Mouse (Mus musculus) fibroblast of lung, adult 2 months (primary cell): ENCODE data around the gene C8a.

Source experiments
- DNase-seq: peaks from one replicate; pipeline ENCODE4 v3.0.0-alpha.2; 2011; ENCODE audit warnings: low read depth

C8a gene

DNA sequence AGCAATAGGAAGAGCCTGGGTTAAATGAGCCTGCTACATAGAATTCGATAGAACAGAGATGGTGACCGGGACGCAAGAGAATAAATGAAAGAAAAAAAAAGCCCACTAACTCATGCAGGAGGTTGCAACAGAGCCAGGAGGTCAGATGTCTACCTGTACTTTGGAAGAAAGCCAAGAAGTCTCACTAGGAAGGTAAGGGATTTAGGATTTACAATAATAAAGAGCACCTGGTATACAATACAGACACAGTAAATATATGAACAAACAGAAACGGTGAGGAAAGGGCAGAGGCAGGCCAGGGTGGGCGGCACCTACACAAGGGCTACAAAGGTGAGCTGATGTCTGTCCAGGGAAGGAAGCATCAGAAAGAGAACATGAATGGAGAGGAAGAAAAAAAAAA is 34.0 kb downstream of the C8a start:
- no peak for DNase-seq

DNA sequence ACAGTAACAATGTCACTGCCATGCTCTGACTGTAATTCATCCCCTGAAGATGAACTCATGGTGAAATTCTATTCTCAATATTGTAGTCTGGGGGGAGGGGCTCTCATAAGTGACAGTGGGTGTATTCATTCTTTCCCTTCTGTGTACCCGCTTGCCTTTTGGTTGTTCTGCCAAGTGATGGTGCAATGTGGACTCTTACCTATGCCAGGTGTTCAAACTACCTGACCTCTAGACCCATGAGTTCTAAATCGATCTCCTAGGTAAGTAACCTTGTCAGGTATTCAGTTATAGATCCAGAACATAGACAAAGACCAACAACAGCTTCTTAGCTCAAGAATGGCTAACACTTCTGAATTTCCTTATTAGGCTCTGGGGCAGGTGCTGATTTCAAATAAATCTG is 37.9 kb downstream of the C8a start:
- no peak for DNase-seq

DNA sequence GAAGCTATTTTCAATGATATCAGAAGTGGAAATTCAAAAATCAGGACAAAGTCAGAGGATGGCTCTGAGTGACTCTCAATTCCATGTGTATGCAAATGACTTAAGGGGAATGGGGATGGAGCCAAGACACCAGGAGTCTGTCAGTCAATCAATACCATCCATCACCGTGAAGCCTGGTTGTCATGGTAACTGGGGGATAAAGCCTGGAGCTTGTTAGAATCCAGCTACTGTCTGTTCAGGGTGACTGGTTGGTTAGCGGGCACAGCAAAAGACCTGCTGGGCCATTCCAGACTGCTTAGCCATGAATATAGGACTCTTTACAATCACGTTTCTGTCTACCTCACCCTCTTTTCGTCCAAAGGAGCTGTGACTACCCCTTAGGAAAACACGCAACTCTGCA is 41.1 kb downstream of the C8a start:
- no peak for DNase-seq

DNA sequence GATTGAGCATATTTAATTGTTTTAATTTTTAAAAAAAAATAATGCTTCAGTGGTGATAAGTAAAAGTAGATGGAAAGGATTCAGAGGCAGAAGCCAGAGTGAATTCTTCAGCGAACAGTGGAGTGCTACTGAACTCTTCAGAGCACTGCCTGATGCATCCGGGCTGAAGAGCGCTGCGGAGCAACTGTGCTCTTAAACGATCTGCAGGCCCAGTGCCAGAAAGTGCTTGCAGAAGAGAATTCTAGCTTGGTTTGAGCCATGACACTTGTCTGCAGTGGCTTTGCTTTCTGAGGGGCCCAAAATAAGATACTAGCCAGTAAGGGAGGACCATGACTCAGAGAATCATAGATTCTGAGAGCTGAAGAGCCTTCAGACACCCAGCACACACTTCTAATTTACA is 47.3 kb downstream of the C8a start:
- no peak for DNase-seq

DNA sequence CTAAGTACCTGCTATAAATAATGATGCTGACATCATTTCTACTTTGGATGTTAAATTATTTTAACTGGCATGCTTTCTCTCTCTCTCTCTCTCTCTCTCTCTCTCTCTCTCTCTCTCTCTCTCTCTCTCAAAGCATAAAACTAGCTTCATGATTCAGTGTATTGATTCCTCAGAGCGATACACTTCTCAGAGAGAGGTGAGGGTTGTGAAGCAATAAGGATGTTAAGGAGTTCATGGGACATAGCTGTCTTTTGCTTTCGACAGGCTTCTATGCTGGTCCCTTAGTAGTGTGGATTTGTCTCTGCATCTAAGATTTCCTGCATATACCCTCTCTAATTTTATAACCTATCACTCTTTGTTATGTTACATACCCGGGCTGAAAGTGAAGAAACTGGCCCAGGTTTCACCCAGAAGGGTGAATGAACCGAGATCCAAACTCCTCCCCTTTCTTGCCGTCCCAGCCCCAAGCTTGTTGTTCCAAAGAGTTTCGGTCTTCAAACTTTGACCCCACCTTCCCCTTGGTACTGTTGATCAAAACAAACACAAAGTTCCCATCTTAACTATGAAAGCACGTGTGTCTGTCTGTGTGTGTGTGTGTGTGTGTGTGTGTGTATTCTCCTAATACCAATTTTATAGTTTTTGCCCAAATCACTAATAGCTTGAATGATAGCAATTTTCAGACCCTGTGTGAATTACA is 51.7 kb downstream of the C8a start:
- no peak for DNase-seq

DNA sequence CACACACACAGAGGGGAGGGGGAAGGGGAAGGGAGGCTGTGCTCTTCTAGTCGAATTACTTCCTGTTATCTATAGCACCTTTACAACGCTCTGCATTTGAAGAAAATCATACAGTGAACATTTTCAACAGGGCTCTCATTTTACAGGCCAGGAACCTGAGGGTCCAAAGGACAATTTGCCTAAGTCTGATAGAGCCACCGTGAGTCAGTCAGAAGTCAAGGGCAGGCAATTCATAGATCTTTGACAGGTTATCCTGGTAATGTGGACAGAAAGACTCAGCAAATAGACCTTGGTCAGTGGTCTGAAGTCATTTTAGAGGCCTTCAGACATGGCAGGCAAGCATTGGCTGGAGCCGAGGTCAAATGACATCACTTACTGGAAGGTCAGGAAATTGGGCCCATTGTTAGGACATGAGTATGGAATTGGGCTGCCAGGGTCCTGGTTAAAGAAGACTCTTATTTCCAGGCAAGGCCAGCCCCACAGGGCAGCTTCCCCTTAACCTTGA is 52.5 kb downstream of the C8a start:
- DNase-seq: no peak

DNA sequence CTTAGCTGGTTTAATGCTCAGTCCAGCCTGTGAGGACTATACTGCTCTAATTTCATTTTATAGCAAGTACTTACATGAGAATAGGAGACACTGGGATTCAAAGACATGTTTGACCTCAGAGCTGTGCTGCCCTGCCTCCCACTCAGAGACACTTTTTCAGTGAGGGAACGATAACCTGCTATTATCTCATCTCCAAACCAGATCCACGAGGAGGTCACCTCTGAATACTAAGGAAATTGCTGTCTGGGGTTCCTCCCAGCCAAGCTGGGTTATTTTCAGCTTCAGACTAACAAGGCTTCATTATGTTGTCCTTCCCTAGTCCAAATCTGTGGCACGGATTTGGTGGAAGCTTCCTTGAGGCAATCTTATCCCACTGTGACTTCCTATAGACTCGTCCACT is 56.3 kb downstream of the C8a start:
- DNase-seq: no peak

DNA sequence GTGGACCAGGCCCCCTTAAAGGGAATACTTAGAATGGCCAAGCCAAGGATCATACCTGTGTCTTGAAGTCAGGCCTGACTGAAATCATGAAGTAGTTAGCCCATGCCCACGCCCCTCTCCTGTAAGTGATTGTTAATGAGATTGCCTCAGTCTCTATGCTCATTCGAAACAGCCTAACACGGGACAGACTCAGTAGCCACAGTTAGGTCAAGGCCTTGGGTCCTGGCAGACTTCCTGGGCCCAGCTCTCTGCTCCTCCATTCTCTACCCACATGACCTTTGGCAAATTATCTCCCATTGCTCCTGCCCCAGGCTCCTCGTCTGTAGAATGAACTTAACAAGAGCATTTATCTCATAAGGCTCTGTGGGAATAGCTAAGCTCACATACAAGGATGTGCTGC is 57.2 kb downstream of the C8a start:
- no peak for DNase-seq

DNA sequence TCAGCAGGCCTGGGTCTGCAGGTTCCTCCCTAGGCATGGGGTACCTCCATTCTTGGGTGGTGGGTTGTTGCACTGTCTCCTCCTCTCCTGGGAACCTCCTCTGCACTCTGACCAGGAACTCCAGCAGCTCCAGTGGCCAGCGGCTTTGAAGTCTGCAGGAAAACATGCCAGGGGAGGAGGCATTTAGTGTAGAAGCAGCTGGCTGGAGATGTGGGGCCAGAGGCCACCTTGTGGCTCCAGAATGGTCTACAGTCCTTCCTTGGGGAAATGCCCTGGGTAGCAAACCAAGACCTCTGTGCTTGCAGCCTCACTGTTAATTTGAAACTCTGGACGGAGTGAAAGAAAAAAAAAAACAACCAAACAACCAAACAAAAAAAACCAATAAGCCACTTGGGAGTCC is 58.7 kb downstream of the C8a start:
- no peak for DNase-seq

DNA sequence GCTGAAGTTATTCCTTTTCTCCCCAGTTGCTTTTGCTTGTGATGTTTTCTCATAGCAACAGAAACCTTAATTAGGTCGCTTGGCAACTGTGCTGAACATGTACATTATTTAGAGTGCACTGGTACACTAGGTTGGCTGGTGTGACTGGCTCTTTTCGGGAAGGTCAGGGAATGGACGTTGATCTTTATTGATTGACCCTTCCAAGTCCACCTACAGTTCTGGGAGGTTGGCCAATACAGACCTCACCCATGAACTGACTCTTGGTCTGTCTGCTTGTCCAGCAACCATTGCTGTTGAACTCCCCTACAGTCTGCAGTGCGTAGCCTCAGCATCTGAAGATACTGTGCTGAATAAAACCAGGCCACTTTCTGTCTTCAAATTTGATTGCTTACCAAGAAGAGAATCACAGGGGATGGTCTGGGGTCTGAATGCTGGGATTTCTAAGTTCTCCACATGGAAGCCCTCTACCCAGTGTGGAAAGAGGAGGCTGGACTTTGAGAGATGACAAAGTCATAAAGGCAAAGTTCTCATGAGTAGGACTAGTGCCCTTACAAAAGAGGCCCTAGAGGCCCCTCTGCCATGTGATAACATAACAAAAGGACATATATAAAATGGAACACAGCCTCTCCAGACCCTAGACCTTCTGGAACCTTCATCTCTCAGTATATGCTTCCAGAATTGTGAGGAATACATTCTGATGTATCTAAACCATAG is 59.5 kb downstream of the C8a start:
- DNase-seq: no peak

DNA sequence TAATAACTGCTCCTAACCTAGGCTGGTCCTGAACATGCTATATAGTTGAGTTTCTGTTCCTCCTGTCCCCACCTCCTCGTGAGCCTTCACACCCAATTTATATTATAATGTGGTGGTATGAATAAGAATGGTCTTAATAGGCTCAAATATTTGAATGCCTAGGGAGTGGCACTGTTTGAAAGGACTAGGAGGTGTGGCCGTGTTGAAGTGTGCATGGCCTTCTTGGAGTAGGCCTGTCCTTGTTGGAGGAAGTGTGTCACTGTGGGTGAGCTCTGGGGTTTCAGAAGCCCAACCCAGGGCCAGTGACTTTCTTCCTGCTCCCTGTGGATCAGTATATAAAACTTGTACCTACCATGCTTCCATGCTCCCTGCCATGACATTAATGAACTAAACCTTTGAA is 62.6 kb downstream of the C8a start:
- no peak for DNase-seq

DNA sequence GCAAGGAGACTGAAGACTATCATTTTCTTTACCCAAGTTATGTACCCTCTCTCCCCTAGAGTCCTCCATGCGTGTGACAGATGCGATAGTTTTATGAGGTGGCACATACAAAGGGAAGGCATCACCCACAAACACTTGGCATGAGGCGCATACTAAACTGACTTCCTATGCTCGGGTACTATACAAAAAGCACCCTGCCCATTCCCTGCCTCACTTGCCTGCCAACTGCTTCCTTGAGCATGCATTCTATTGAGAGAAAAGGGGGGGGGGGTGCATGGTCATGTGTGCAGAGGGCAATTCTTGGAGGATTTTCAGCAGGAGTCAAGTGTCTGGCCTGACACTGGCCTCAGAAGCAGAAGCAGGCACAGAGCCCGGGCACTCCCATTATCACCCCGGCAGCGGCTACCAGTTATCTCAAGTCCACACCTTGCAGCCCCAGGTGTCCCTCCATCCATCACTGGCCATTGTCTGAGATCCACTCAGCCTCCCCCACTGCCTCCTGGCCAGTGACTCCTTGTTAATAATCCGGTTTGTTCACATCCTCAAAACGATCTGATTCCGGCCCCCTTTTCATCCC is 65.4 kb downstream of the C8a start:
- DNase-seq: no peak

DNA sequence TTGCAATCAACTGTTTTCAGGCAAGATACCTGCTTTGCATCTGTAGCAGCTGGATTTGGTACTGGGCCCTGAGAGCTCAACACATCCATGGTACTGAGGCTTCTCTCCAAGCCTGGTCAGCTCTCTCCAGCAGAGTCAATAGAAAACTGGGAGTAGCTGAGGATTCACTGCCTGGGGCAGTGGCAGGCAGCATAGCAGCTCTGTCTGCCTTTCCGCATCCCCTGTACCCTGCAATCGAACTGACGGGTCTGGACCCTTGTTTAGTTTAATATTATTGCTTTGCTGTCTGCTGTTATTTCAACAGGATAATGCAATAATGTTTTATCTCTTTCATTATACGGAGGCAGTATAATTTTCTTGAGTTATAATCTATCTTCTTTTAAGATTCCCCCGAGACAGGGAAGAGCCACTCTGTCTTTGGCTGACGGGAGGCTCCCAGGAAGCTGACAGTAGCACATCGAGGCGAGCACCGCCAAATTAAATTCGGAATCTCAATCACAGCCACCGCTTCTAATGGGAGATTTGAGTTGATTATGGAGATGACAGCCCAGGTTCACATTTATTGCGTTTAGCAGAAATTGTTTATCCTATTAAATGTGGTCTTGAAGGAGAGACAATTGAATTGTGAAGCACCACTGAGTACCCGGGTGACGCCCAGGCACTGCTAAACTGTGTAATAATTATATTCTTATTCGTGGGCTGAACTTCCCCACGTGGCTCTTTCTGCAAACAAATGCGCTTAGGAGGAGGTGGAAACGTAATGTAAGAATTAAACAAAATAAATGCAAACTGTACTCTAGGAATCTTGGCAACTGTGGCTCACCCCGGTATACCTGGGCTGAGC is 70.6 kb downstream of the C8a start:
- DNase-seq: no peak

DNA sequence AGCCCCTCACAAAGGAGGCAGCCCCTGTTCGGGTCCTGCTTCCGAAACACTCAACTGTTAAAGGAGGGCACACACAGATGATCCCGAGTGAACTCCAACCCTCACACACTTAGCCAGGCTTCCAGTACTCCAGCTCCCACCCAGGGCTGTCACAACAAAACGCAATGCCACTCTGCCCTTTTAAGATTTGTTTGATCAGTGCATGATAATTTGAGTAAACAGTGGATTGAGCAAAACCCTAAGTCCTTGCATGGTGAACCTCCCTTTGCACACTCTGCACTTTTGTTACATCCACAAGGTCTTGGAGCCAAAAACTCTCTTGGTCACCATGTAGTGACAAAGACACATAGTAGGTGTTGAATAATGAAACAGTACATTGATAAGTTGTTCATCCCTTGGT is 72.1 kb downstream of the C8a start:
- DNase-seq: no peak

DNA sequence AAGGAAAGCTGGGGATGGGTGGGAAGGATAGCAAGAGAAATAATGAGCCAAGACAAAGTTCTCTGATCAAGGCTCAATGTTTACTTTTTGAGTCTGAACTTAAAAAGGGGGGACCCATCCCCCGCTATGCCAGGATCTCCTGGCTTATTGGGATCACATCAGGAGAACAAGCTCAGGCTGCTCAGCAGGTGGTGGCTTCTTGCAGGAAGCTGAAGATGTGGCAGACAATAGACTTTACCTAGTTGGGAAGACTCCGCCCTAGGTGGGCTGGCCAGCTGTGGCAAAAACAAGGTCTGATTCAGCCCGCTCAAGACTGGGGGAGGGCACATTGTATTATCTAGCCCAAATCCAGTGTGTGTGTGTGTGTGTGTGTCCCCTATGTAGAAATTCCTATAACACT is 74.6 kb downstream of the C8a start:
- no peak for DNase-seq

DNA sequence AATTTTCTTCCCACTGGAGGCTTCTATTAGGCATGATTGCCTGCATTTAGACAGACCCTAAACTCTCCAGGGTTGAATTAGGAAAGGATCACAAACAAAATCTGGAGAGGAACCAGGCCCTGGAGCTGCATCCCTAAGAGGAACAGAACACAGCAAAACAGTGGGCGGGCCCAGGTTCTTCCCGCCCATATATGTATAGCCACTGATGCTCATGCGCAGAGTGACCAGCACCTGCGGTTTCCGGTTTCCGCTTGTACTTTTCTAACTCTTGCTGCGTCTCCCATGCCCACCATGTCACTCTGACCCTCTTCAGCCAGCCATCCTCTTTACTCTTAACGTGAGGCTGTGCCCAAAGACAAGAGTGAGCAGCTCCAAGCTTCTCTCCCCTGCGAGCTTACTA is 77.2 kb downstream of the C8a start:
- no peak for DNase-seq

DNA sequence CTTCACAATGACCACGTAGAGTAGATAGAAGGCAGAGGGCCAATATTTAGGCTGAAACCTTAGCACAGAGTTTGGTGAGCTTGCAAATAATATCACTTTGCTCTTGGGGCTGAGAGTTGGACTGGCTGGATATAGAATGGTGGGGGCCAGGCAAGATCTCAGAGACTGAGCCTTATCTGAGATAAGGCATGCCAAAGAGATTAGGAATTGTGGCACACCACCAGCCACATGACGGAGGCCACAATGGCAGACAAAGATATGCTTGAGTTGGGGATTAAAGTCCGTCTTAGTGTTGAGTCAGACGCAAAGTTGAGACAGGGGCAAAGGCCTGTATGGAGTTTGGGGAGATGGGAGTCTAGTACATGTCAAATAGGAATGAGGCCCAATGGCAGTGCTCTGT is 84.1 kb downstream of the C8a start:
- no peak for DNase-seq

DNA sequence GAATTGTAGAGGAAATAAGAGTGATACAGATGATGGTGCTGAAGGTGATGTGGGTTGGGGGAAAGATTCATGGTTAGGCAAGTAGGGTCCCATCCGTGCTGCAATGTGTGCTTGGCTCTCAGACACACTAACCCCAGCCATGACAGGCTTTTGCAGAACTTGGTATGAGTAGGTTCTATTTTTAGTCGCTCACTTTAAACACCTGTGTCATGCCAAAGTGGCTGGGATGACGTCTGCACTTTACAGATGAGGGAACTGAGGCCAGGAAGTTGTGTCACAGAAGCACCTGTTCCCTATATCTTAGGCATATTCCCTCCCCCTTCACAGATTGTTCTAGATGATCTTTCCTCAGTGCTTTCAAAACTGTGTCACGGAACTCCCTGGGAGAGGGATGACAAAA is 93.9 kb downstream of the C8a start:
- DNase-seq: no peak

DNA sequence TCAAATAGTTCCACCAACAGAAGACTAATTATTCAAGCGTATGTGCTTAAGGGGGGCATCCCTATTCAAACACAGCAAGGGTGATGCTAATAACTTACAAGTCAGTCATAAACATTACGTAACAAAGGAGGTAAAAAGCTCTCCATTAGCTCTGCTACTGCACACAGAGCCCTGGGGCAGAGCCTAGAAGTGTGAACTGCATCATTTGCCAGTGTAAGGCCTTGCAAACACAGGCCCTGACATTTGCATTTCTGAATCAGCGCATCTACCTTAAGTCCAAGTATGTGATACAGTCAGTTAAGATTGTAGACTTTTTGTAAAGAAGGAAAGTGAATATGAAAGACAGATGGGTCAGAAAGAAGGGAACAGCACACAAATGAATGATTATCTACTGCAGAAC is 94.8 kb downstream of the C8a start:
- no peak for DNase-seq

DNA sequence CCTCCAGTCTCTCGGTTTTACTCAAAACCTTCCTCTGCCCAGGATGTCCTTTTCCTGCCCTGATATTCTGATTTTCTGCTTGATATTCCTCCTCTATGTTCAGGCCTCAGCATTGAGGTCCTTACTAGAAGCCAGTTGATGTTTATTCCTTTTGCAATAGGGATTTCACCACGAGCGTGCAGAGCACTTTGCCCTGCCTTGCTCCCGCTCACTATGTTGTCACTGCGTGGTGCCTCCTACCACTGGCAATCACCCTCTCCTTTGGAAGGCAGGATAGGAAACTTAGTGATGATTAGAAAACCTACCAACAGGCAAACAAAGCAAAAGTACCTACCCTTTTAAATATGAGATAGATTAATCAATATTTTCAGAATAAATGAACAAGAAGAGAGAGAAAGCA is 96.7 kb downstream of the C8a start:
- DNase-seq: no peak

DNA sequence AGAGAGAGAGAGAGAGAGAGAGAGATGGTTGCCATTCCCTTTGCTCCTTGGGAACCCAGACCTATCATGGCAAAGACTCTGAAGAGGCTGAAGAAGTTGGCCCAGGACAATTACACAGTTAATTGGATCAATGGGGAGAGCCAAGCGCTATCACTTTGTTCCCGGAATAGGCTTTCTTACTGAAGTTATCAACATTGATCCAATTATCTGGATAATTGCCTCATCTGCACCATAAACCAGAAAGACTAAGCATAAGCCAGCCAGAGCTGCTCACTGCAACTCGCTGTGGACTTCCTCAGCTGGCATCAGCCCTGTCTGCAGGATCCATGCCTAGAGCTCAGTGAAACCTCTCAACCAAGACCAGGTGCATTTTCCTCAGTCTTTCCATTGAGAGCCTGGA is 100.6 kb downstream of the C8a start:
- no peak for DNase-seq

DNA sequence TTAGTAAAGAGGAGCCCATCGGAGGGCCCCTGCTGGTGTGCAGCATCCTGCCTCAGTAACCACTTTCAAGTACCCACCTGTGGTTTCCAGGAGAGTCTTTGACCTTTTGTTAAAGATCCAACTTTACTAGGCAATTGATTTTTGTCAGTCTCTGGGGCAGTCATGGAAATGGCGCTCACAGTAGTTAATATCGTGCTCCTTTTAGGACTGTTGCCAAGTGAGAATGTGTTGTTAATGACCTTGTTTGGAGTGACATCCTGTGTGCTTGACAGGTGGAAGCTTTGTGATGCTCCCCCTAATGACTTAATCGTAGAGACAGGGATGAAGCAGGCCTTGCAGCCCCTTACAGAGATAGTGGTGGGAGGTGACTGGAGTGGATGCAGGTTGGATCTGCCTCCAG is 105.9 kb downstream of the C8a start:
- DNase-seq: no peak

DNA sequence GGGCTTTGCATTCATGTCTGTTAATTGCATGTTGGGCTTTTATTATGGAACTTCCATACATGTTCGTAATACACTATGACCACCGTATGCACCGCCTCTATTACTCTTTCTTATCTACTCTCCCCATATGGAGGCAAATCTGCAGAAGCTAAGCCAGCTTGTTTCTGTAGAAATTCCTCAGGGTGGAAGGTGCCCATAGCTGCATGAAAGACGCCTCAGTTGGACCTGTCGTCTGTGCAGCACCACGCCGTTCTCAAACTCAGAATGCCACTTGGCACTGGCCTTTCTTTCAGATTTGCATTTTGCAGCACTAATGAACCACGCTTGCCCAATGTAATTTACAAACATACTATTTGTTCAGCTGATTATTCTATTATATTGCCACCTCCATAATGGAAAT is 106.6 kb downstream of the C8a start:
- no peak for DNase-seq
